In genomic region chr5:99499404-99500089, GRCm38 (mm10) we compare ENCODE assay signal across 19 mouse cellular contexts.
DNase-seq lines count a peak whose midpoint lies in the region; ATAC-seq lines count a peak whose summit lies in the region.
"Had no signal": no experiment of that assay in that cellular context is flagged by ENCODE, and none has a peak within 500 bp of the region (broad histone marks: within the 10 kb centered on the region; RNA-seq: fewer than 3 reads in every experiment).

No protein-coding gene starts in this region.

- no peaks in the 10 kb centered on the region for H3K27me3 ChIP-seq in midbrain, embryonic 14.5 days (ENCODE audit: control insufficient read depth, insufficient read depth, low read length)
- H3K27me3 ChIP-seq: liver, embryonic 13.5 days; neural tube, embryonic 15.5 days had no signal

- no peak overlapping the region for H3K9ac ChIP-seq in midbrain, embryonic 14.5 days (replicated peaks; ENCODE audit: low read length)
- H3K9ac ChIP-seq: liver, embryonic 13.5 days; neural tube, embryonic 15.5 days had no signal

- H3K4me1 ChIP-seq in midbrain, embryonic 14.5 days (ENCODE audit: control insufficient read depth, insufficient read depth, low read length) = peaks cover 22% of the 10 kb centered on the region

- H3K36me3 ChIP-seq in midbrain, embryonic 14.5 days (ENCODE audit: control insufficient read depth, insufficient read depth, low read length) = no peaks in the 10 kb centered on the region
- H3K36me3 ChIP-seq: embryonic facial prominence, embryonic 10.5 days; limb, embryonic 10.5 days; liver, embryonic 13.5 days; neural tube, embryonic 15.5 days had no signal

- no peak overlapping the region for H3K4me3 ChIP-seq in midbrain, embryonic 14.5 days (replicated peaks; ENCODE audit: low read depth, low read length)
- H3K4me3 ChIP-seq: embryonic facial prominence, embryonic 10.5 days; limb, embryonic 10.5 days; liver, embryonic 13.5 days; neural tube, embryonic 15.5 days had no signal

- ATAC-seq in frontal cortex, adult (ENCODE audit: low TSS enrichment) = peak; percentile 74
- peak; percentile 65 to 80 for ATAC-seq in hematopoietic stem cell, adult 5-6 weeks (replicated peaks in 1 of 2; ENCODE audit: insufficient read depth in 1 of 2, low FRiP score in 2 of 2, low TSS enrichment in 1 of 2, low read depth in 1 of 2, poor library complexity in 2 of 2, severe bottlenecking in 2 of 2)
- ATAC-seq in midbrain, embryonic 14.5 days (ENCODE audit: low FRiP score, low TSS enrichment) = no peak

- no peak for DNase-seq in frontal cortex, postnatal 10 days (ENCODE audit: low spot score in 2 of 2)
- peak; percentile 4 for DNase-seq in thymus, postnatal 0 days (ENCODE audit: low spot score)
- DNase-seq in thymus, postnatal 10 days (ENCODE audit: low spot score in 2 of 2) = no peak
- DNase-seq in natural killer cell, adult 2 months (ENCODE audit: low spot score in 2 of 2) = peak; percentile 40 to 61
- no peak for DNase-seq in midbrain, embryonic 14.5 days
- DNase-seq in embryo, embryonic 10 days (ENCODE audit: low spot score) = no peak
- DNase-seq: B cell, adult 2 months; cerebellum, postnatal 14 days; gastrocnemius, postnatal 25 days; heart, postnatal 36 days; liver, embryonic 13.5 days; spleen, adult 18-20 months had no signal

- H3K9me3 ChIP-seq in midbrain, embryonic 14.5 days (ENCODE audit: control insufficient read depth, low read length) = no peaks in the 10 kb centered on the region
- H3K9me3 ChIP-seq: embryonic facial prominence, embryonic 10.5 days; limb, embryonic 10.5 days; liver, embryonic 13.5 days; neural tube, embryonic 15.5 days had no signal

- 91% methylated on average over 7 of the region's 7 CpGs for WGBS in midbrain, embryonic 14.5 days

- no peak overlapping the region for H3K4me2 ChIP-seq in midbrain, embryonic 14.5 days (ENCODE audit: low read length)
- H3K4me2 ChIP-seq: heart, embryonic 11.5 days; liver, embryonic 13.5 days; neural tube, embryonic 15.5 days had no signal

- H3K27ac ChIP-seq in midbrain, embryonic 14.5 days (replicated peaks; ENCODE audit: low read depth, low read length) = no peak overlapping the region
- H3K27ac ChIP-seq: embryonic facial prominence, embryonic 10.5 days; limb, embryonic 10.5 days; liver, embryonic 13.5 days; neural tube, embryonic 15.5 days; stomach, postnatal 0 days had no signal

Comparison
In these comparisons a context has a peak if more than half of its experiments do, and no peak if none do; other contexts are left out.
1. DNase-seq: peak in thymus, postnatal 0 days (single experiment) and natural killer cell, adult 2 months (2 of 2); none in frontal cortex, postnatal 10 days (0 of 2), thymus, postnatal 10 days (0 of 2), midbrain, embryonic 14.5 days (single experiment) and embryo, embryonic 10 days (single experiment).